Mouse (Mus musculus) G1E-ER4 (cell line): ENCODE measurements around the gene Ngp. TPM values are rescaled to one million over a fixed set of nuclear protein-coding genes. Genes with fewer than 3 reads are reported as not detected.

Experiments used
- GATA1 ChIP-seq: IDR thresholded peaks from one replicate; pipeline ENCODE4 v1.8.0; 2012; ENCODE audit warnings: low read length, inconsistent platforms
- polyA plus RNA-seq: library from polyadenylated mRNA; stranded (reverse); fragments of >175 nt; gene quantifications from 2 replicates; pipeline ENCODE4 v1.2.3, GENCODE M21; 2012

The Ngp gene
- polyA plus RNA-seq, 1 experiment, result not detected

GRCm38 (mm10) chr9:110410908-110411887 is 8.3 kb upstream of the Ngp start:
- TF ChIP-seq GATA1, result no peak

GRCm38 (mm10) chr9:110412926-110413325 is 6.6 kb upstream of the Ngp start:
- no peak for TF ChIP-seq GATA1

GRCm38 (mm10) chr9:110413785-110414184 is 5.8 kb upstream of the Ngp start:
- TF ChIP-seq GATA1, result no peak

GRCm38 (mm10) chr9:110431241-110431640 is 11.7 kb downstream of the Ngp start:
- TF ChIP-seq GATA1, result no peak

- no peak for TF ChIP-seq GATA1
These were observed 13.5 kb downstream of the Ngp start for GRCm38 (mm10) chr9:110433045-110433444.

GRCm38 (mm10) chr9:110436041-110436440 is 16.5 kb downstream of the Ngp start:
- no peak for TF ChIP-seq GATA1

GRCm38 (mm10) chr9:110440049-110440448 is 20.5 kb downstream of the Ngp start:
- no peak for TF ChIP-seq GATA1

GRCm38 (mm10) chr9:110440559-110440958 is 21.0 kb downstream of the Ngp start:
- TF ChIP-seq GATA1, result no peak

- TF ChIP-seq GATA1, result no peak
These were observed 28.8 kb downstream of the Ngp start for GRCm38 (mm10) chr9:110448356-110448755.

- TF ChIP-seq GATA1, result no peak
These were observed 29.5 kb downstream of the Ngp start for GRCm38 (mm10) chr9:110448857-110449617.

- TF ChIP-seq GATA1, result no peak
These were observed 33.0 kb downstream of the Ngp start for GRCm38 (mm10) chr9:110452523-110452922.

GRCm38 (mm10) chr9:110457926-110458325 is 38.4 kb downstream of the Ngp start:
- TF ChIP-seq GATA1, result no peak

GRCm38 (mm10) chr9:110459145-110459727 is 39.7 kb downstream of the Ngp start:
- no peak for TF ChIP-seq GATA1

- TF ChIP-seq GATA1, result no peak
These were observed 41.6 kb downstream of the Ngp start for GRCm38 (mm10) chr9:110460884-110461815.

- TF ChIP-seq GATA1, result no peak
These were observed 42.8 kb downstream of the Ngp start for GRCm38 (mm10) chr9:110462321-110462720.
